ENCODE assay signal across 8 mouse cellular contexts in genomic region chr9:107768851-107769250, GRCm38 (mm10). TPM values are rescaled to one million over a fixed set of nuclear protein-coding genes. Genes with fewer than 3 reads are reported as not detected.
DNase-seq lines count a peak whose midpoint lies in the region; ATAC-seq and TF ChIP-seq lines count a peak whose summit lies in the region.

No protein-coding gene starts in this region.

- TF ChIP-seq POLR2A in embryonic fibroblast, embryonic 13.5 days (IDR thresholded peaks at IDR 0.05; ENCODE audit: low read depth, low read length): no peak
- no peak for TF ChIP-seq POLR2A in thymus, adult 2 months (IDR thresholded peaks at IDR 0.05; ENCODE audit: control insufficient read depth, extremely low read depth, insufficient read depth, low read length, poor library complexity)

- WGBS in intestine, embryonic 14.5 days: 80% methylated on average over 5 of the region's 5 CpGs
- 84% methylated on average over 5 of the region's 5 CpGs for WGBS in midbrain, embryonic 13.5 days
- WGBS in thymus, adult 2 months: 90% methylated on average over 5 of the region's 5 CpGs

- H3K36me3 ChIP-seq in intestine, embryonic 14.5 days (ENCODE audit: control insufficient read depth, insufficient read depth, low read length): peaks cover 66% of the 10 kb centered on the region
- H3K36me3 ChIP-seq in midbrain, embryonic 13.5 days: peaks cover 63% of the 10 kb centered on the region
- peaks cover 52% of the 10 kb centered on the region for H3K36me3 ChIP-seq in thymus, adult 2 months (ENCODE audit: control insufficient read depth, insufficient read depth, low read length)

- no peak overlapping the region for H3K27ac ChIP-seq in embryonic fibroblast, embryonic 13.5 days (ENCODE audit: insufficient read depth, low read length)
- H3K27ac ChIP-seq in intestine, embryonic 14.5 days (ENCODE audit: low read depth): no peak overlapping the region
- H3K27ac ChIP-seq in midbrain, embryonic 13.5 days: no peak overlapping the region
- no peak overlapping the region for H3K27ac ChIP-seq in thymus, adult 2 months (ENCODE audit: control insufficient read depth, insufficient read depth, low read length)

- ATAC-seq in intestine, embryonic 14.5 days (replicated peaks; ENCODE audit: low FRiP score, low TSS enrichment, low read depth): no peak
- no peak for ATAC-seq in midbrain, embryonic 13.5 days

- no peaks in the 10 kb centered on the region for H3K27me3 ChIP-seq in intestine, embryonic 14.5 days (replicated peaks; ENCODE audit: control insufficient read depth, insufficient read depth, low read length)
- no peaks in the 10 kb centered on the region for H3K27me3 ChIP-seq in midbrain, embryonic 13.5 days
- no peaks in the 10 kb centered on the region for H3K27me3 ChIP-seq in thymus, adult 2 months (ENCODE audit: control insufficient read depth, insufficient read depth, low read length)

- peaks cover 6% of the 10 kb centered on the region for H3K4me1 ChIP-seq in embryonic fibroblast, embryonic 13.5 days (ENCODE audit: control insufficient read depth, insufficient read depth, low read length)
- peaks cover 11% of the 10 kb centered on the region for H3K4me1 ChIP-seq in intestine, embryonic 14.5 days (replicated peaks; ENCODE audit: control insufficient read depth, insufficient read depth, low read length)
- peaks cover 25% of the 10 kb centered on the region for H3K4me1 ChIP-seq in midbrain, embryonic 13.5 days (replicated peaks)
- peaks cover 3% of the 10 kb centered on the region; the same call in 1 of the 2 replicates for H3K4me1 ChIP-seq in thymus, adult 2 months (replicated peaks; ENCODE audit: control insufficient read depth, insufficient read depth, low read length)

- peak; percentile 86 for DNase-seq in heart, adult 11 months
- DNase-seq in heart, postnatal 4 days: no peak
- no peak for DNase-seq in intestine, embryonic 14.5 days (ENCODE audit: low spot score)
- DNase-seq in frontal cortex, postnatal 10 days (ENCODE audit: low spot score in 2 of 2): no peak
- no peak for DNase-seq in thymus, adult 2 months
- no peak for DNase-seq in embryo, embryonic 10.5 days (ENCODE audit: low spot score)

- peak overlapping the region; percentile 88; the same call in 1 of the 2 replicates for H3K4me3 ChIP-seq in embryonic fibroblast, embryonic 13.5 days (ENCODE audit: insufficient read depth, low read length)
- H3K4me3 ChIP-seq in intestine, embryonic 14.5 days (ENCODE audit: low read depth, low read length): peak overlapping the region; percentile 67; the same call in 1 of the 2 replicates
- H3K4me3 ChIP-seq in midbrain, embryonic 13.5 days (replicated peaks): peak overlapping the region; percentile 100
- no peak overlapping the region for H3K4me3 ChIP-seq in thymus, adult 2 months (ENCODE audit: control insufficient read depth, insufficient read depth, low read length)

- TF ChIP-seq CTCF in embryonic fibroblast, embryonic 13.5 days (IDR thresholded peaks at IDR 0.05; ENCODE audit: borderline replicate concordance, insufficient read depth, low read length): no peak
- no peak for TF ChIP-seq CTCF in thymus, adult 2 months (IDR thresholded peaks at IDR 0.05; ENCODE audit: borderline replicate concordance, control insufficient read depth, extremely low read depth, insufficient read depth, low read length, poor library complexity)

- no peaks in the 10 kb centered on the region for H3K9me3 ChIP-seq in intestine, embryonic 14.5 days (ENCODE audit: control insufficient read depth, low read length)
- H3K9me3 ChIP-seq in midbrain, embryonic 13.5 days: no peaks in the 10 kb centered on the region; the same call in 1 of the 2 replicates

- H3K9ac ChIP-seq in intestine, embryonic 14.5 days (ENCODE audit: low read length): no peak overlapping the region
- H3K9ac ChIP-seq in midbrain, embryonic 13.5 days (replicated peaks): peak overlapping the region; percentile 100

- H3K4me2 ChIP-seq in intestine, embryonic 14.5 days (ENCODE audit: low read length): peak overlapping the region; percentile 79
- H3K4me2 ChIP-seq in midbrain, embryonic 13.5 days (replicated peaks): peak overlapping the region; percentile 81

RNA-seq across cellular contexts. Expression of gene Rbm5, which starts 1.9 kb away (rescaled TPM):
- total RNA-seq in heart, postnatal 4 days (2021): 10 to 100 TPM; 65.4 to 73.1 TPM
- polyA plus RNA-seq in embryonic fibroblast, embryonic 13.5 days (2011; ENCODE audit: insufficient read length, low read depth, missing spikeins): 199 and 248 TPM in 2 replicates
- 156 and 174 TPM in 2 replicates for polyA plus RNA-seq in intestine, embryonic 14.5 days (2014; fragmentation: Nextera tagmentation; extraction: Ambion mirVana)
- 282 and 315 TPM in 2 replicates for polyA plus RNA-seq in midbrain, embryonic 13.5 days (2015; fragmentation: Nextera tagmentation; extraction: Ambion mirVana)
- 176 and 197 TPM in 2 replicates for polyA plus RNA-seq in thymus, adult 2 months (2012; rRNA removed)

RNA-seq across cellular contexts. Expression of gene Sema3f, which starts 58.6 kb away (rescaled TPM):
- 10 to 100 TPM; 18.7 to 20.9 TPM for total RNA-seq in heart, postnatal 4 days (2021)
- polyA plus RNA-seq in embryonic fibroblast, embryonic 13.5 days (2011; ENCODE audit: insufficient read length, low read depth, missing spikeins): 68.0 and 88.1 TPM in 2 replicates
- 16.2 and 16.3 TPM in 2 replicates for polyA plus RNA-seq in intestine, embryonic 14.5 days (2014; fragmentation: Nextera tagmentation; extraction: Ambion mirVana)
- 18.9 and 24.6 TPM in 2 replicates for polyA plus RNA-seq in midbrain, embryonic 13.5 days (2015; fragmentation: Nextera tagmentation; extraction: Ambion mirVana)
- polyA plus RNA-seq in thymus, adult 2 months (2012; rRNA removed): 35.5 and 41.3 TPM in 2 replicates
